Mouse (Mus musculus) skeletal muscle tissue, adult 2 months (tissue): Measurements from ENCODE around the gene Wdhd1.
"Not testable (repeated sequence)": the region's sequence is repeated elsewhere in the genome, so short reads cannot be mapped to it uniquely, and the experiment has no call there.

Experiments used
- DNase-seq: peaks from one replicate; pipeline ENCODE4 v3.0.0-alpha.2; 2012; ENCODE audit warnings: low read depth, low spot score

The Wdhd1 gene

GRCm38 (mm10) chr14:47276637-47277393, at the start of gene Wdhd1, which contains the start of gene Socs4:
TSS of gene Wdhd1 (minus strand) at chr14:47276857.
TSS of gene Socs4 (plus strand) at chr14:47276931.
- DNase-seq, result peak; percentile 91

DNA sequence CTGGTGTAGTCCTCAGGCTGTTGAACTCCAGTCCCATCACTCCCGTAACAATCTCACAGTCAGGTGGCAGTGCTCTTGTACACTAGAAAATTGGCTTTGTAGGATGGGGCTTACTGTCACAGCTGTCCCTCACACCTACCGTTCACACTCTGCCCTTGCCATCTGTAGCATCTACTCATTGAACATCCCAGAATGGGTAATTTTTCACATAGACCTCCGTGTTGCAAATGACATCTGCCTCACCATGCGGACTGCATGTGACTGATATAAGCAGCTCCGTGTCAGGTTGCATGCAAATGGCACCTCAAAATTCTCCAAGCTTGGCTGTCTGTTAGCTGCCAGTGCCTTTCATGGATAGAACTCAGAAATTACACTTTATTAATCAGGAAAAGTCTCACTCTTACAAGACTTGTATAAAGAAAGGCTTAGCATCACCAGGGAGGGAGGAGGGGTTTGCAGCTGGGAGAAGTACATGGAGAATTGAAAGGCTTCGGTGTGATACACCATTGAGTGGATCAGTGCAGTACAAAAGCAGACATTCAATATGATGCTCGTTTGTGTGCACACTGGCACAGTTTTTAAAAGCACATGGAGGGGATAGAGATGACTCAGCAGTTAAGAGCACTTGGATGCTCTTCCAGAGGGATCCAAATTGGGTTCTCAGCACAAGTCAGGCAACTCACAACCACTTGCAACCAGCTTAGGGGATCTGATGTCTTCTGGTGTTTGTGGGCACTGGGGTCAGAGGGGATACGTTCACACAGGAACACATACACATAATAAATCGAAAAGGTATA, 49.5 kb upstream of the Wdhd1 start:
- DNase-seq, result no peak

DNA sequence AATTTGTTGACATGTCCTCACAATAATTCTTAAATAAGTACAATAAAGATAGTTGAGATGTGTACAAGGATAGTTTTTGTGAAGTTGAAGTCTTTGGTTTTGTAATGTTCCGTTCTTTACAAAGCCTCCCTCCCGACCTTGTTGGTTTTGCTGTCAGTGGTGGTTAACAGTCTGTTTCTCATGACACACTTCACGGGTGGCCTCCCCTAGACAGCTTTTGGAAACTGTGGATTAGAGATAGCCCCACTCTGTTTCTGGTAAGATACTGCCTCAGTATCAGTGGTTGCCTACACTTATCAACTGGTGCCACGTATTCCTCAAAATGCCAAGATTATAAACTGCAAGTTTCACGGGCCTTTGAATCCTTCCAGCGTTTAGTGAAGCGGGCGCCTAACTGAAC, 44.9 kb upstream of the Wdhd1 start:
- not testable (repeated sequence) for DNase-seq

GRCm38 (mm10) chr14:47319362-47319761, 42.7 kb upstream of the Wdhd1 start:
- no peak for DNase-seq

- DNase-seq, result no peak
Measured at GRCm38 (mm10) chr14:47310342-47311181, 33.9 kb upstream of the Wdhd1 start.

DNA sequence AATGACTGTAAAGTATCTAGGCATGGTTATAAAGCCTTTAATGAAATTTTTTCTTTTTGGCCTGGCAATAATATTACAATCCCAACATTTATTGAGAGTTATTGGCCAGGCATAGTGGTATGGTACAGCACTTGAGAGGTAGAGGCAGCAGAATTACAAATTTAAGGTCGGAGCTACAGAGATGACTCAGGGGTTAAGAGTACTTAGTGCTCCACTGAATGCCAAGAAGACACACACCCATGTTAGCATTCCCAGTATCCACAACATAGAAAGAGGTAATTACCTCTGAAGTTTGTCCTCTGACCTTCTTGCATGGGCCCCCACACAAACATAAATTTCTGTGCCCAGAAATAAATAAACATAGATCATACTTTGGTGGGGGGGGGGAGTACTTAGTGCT, 32.4 kb upstream of the Wdhd1 start:
- DNase-seq, result no peak

DNA sequence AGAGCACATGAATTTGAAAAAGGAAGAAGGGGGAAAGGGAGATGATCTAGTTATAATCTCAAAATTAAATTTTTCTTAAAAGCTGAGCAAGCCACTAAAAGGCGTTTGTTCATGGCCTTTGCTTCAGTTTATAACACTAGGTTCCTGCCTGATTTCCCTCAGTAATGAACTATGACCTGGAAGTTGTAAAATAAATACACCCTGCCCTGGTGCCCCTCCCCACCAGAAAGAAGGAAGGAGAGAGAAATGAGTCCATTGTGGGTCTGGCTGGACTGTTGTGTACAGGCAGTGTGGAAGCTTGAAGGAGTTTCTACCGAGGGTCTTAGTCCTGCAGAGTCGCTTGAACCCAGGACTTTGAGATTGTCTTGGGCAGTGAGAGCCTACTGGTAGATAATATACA, 31.0 kb upstream of the Wdhd1 start:
- DNase-seq, result no peak

DNA sequence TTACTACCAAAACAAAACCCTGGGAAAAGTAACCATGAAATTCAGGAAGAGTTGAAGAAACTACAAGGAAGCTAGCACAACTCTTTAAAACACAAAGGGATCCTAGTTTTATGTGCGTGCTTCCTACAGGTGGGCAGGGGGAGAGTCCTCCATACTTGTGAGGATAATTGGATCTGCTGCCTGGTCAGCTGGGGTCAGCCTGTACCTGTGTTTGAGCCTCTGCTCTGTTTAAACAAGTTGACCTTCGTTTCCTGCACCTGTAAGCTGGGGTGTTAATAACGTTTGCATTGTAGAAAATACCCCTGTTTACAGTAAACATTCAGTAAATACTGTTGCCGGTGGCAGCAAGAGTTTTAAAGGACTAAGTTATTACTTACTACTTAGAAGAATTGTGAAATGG, 29.3 kb upstream of the Wdhd1 start:
- no peak for DNase-seq

DNA sequence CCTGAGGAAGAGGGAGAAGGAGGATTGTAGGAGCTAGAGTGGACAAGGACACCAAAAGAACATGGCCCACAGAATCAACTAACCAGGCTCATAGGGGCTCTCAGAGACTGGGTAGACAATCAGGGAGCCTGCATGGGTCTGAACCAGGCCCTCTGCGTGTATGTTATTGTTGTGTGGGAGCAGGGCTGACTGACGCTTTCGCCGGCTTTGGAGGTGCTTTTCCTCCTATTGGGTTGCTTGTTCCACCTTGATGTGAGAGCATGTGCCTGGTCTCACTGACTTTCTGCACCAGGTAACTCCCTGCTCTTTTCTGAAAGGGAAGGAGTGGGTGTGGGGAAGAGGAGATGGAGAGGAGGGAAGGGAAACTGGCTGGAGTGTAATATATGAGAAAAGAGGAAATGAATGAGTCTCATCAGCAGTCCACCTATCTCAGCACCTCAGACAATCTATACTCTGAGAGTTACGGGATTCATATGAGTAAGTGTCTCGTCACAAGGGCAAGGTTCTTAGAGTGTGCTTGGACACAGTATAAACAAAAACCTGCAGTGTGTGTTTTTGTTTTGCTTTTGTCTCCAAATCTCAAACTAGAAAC, 28.3 kb upstream of the Wdhd1 start:
- no peak for DNase-seq

DNA sequence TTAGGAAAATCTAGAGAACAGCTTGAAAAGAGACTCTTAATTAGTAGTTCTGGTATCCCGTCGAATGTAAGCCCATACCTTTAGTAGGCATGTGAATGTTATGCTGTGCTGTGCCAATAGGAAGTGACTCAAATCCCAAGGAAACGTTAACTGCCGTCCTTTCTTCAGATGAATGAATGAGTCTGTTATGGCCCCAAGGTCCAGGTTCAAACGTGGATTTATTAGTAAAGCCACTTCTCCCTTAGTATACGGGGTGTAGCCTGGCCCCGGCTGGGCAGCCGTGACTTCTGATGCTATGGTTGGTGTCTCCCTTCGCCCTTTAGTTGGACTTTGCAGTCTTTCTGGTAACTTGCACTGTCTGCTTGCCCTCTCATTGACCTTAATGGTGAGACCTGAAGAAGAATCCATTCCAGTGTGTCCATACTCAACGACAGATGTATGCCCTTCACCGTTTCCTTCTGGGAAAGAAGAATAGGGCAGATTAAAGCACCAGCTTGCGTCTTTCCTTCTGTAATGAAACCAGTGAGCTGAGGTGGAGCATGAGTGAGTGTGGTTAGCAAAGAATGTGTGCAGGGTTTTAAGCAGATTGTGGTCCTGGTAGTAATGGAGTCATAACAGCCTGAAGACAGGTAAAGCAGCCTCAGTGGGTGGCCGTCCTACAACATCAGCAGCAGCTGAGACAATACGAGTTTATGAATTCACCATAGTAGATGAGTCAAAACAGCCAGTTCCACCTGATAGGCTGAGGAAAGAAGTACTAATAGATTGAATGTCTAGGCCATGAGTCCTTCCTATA, 26.4 kb upstream of the Wdhd1 start:
- no peak for DNase-seq

GRCm38 (mm10) chr14:47298819-47299261, 22.2 kb upstream of the Wdhd1 start:
- DNase-seq, result no peak

DNA sequence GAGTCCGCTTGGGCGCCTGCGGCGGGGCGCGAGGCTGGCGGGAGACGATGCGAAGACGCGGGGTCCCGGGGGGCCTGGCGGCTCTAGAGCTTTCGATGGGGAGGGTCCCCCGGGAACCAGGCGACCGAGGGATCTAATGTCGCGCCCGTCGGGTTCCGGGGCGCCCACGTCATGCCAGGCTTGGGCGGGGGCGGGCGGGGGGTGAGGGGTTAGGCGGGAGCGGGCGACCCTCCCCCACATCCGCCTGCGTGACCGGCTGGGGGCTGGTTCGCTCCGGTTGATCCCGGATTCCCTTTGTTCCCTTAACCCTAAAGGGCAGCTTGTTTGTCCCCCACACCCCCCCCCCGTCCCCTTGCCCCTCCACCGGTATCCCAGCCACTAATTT, 21.7 kb upstream of the Wdhd1 start:
- DNase-seq, result no peak

DNA sequence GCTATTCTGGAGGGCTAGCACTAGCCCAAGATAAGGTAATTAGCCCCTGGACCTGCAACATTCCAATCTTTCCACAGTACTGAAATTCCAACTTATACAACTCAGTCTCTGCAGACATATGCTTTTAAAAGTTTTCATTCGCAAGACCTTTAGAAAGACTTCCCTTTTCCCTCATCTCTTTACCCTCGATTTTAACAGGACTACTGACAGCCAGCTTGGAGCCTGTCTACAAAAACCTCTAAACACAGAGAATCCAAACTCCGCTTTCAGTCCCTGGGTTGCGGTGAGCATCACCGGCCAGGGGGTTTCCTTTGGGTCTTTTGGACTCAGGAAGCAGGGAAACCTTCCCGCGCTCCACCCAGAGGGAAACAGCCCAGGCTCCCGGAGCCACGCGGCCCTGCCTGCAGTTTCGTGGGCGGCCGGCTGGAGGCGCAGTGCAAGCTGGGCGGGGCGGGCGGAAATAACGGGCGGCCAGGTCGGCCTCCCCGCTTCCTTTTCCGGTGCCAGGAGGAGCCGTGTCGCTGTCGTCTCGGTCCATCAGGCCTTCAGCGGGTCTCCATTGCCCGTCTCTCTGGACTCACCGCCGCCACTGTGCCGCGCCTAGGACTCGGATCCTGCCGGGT, 21.2 kb upstream of the Wdhd1 start, which contains the start of gene Mapk1ip1l:
TSS of gene Mapk1ip1l (plus strand) at position 482 of the 623 bp plus-strand sequence.
- DNase-seq, result peak; percentile 68

- no peak for DNase-seq
Measured at GRCm38 (mm10) chr14:47296232-47296631, 19.6 kb upstream of the Wdhd1 start.

DNA sequence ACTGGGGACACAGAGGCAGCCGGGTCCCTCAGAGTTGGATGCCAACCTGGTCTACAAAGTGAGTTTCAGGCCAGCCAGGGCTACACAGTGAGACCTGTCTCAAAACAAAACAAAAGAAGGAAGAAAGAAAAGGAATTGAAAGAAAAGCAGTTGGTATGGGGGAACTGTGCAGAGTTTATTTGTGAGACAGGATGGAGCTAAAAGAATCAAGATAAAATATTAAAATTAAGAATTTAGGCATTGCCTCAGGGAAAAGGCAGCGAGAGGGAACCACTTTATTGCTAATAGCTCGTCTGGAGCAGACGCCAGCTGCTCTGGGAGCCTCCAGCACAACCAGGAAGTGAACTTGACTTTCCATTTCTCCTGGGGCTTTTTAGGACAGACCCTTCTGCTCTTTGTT, 17.5 kb upstream of the Wdhd1 start:
- DNase-seq, result no peak

DNA sequence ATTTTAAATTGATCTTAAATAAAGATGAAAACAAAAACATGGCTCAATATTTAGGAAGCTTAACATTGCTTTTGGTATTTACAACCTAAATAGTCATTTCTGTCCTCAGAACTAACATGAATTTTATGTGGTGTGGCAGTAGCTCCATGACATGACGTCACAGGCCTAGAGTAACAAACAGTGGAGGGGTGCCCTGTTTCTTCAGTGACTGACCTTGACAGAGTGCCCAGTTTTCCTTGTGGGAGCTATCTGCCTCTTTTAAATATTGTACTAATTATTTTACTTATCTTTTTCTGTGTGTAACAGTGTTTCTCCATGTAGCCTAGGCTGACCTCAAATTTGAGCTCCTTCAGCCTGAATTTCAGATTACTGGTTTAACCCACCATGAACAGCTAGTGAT, 15.1 kb upstream of the Wdhd1 start:
- DNase-seq, result no peak

- DNase-seq, result no peak
Measured at GRCm38 (mm10) chr14:47287021-47287420, 10.4 kb upstream of the Wdhd1 start.

- DNase-seq, result no peak
Measured at GRCm38 (mm10) chr14:47286215-47286614, 9.6 kb upstream of the Wdhd1 start.

GRCm38 (mm10) chr14:47285271-47285670, 8.6 kb upstream of the Wdhd1 start:
- DNase-seq, result no peak

- DNase-seq, result no peak
Measured at GRCm38 (mm10) chr14:47283568-47283967, 6.9 kb upstream of the Wdhd1 start.
